Mouse (Mus musculus): ENCODE measurements at regions not wholly inside any gene's neighbourhood (a gene's known extent, or its start where the extent isn't known, plus 50 kb on each side); places are given as distances from the start of the nearest gene placed in this dataset.

DNA sequence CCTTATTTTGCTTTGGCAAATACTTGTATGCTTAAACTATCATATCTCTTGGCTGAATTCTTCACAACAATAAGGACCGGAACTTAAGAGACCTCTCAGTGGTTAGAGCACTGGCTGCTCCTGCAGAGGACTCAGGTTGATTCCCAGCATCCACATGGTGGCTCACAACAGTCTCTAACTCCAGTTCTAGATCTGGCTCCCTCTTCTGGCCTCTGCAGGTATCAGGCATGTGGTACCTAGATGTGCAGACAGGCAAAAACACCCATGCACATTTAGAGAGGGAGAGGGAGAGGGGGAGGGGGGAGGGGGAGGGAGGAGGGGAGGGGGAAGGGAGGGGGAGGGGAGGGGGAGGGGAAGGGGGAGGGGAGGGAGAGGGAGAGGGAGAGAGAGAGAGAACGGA is 80.0 kb upstream of the Sfswap start:
- DNase-seq (ENCODE audit: low read depth, low spot score): no peak

DNA sequence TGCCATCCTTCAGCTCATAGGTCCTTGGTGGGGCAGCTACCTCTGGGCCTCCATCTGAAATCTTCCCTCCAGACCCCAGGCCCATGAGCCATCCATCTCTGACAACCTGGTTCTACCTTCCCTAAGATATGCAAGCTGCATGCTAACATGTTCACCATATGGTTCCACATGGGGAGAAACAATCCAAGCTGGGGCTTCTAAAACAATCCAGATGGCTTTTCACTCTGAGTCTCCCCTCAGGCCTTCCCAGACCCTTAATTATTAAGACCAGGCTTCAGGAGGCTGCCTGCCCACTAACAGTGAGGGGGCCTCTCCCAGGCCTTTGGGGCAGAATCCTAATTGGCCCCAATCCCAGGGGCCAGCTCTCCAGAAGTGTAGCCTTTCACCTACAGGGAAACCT is 71.1 kb upstream of the Sfswap start:
- no peak for DNase-seq (ENCODE audit: low read depth, low spot score)

DNA sequence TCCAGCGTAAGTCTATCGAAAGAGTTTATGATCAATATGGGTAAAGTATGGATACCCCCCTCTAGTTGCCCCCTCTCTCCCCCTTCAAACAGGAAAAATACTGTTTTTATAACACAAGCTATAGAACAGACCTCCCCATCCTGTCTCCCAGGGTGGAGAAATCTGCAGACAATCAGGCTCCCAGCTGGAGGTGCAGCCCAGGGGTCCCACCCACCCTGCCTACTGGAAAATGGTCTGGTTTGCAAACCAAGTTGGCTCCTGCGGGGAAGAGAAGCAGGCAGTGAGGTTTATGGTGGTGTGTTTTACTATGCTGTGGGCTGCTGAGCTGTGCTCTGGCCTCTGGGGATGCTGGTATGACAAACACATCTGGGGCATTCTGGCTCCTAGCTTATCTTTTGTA is 70.7 kb upstream of the Sfswap start:
- no peak for DNase-seq (ENCODE audit: low read depth, low spot score)

DNA sequence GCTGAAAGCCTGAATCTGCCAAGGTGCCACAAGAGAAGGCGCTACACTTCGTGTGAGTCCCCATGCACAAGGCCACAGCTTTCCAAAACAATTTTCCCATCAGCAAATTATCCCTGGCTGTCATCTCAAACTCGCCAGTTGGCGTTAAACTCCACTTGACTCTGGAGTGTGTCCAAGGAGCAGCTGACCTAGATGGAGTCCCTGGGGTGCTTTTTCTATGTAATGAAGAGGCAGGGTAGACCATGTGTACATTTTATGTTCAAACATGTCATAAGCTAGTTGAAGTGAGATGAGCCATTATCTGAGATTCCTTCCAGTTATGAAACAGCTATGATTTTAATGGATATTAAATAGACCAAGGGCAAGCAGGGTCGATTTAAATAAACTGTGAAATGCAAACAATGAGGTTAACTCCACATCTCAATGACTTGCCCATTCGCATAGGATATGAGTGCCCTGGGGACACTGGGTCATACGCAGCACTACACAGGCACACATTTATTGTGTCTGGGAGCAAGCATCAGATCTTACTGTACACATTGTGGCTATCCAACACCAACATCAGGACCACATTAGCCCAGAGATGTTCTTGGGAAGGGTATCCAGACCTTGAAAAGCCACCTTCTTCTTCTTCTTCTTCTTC is 51.0 kb upstream of the Sfswap start:
- DNase-seq (ENCODE audit: low read depth, low spot score): no peak
